Mouse (Mus musculus): ENCODE measurements at regions not wholly inside any gene's neighbourhood (a gene's known extent, or its start where the extent isn't known, plus 50 kb on each side); places are given as distances from the start of the nearest gene placed in this dataset.

GRCm38 (mm10) chr7:142835319-142835718, 92.1 kb upstream of the Ins2 start:
- no peak for DNase-seq (ENCODE audit: low spot score in 2 of 2)

- no peak for DNase-seq (ENCODE audit: low spot score in 2 of 2)
Observed at GRCm38 (mm10) chr7:142830969-142831673, 87.9 kb upstream of the Ins2 start.

GRCm38 (mm10) chr7:142810711-142811110, 67.5 kb upstream of the Ins2 start:
- DNase-seq (ENCODE audit: low spot score in 2 of 2), result no peak

- peak in 1 of 2 experiments; percentile 55 for DNase-seq (ENCODE audit: low spot score in 2 of 2)
Observed at GRCm38 (mm10) chr7:142799424-142799823, 56.2 kb upstream of the Ins2 start.

GRCm38 (mm10) chr7:142794481-142794880, 51.3 kb upstream of the Ins2 start:
- no peak for DNase-seq (ENCODE audit: low spot score in 2 of 2)
